Mouse (Mus musculus): ENCODE measurements around the gene Bcl2a1d.
"Not testable (repeated sequence)": the region's sequence is repeated elsewhere in the genome, so short reads cannot be mapped to it uniquely, and the experiment has no call there.

- not testable (repeated sequence) for TF ChIP-seq CTCF (IDR thresholded peaks at IDR 0.05; ENCODE audit: control insufficient read depth, insufficient read depth, insufficient read length); MAX (IDR thresholded peaks at IDR 0.05); USF1 (IDR thresholded peaks at IDR 0.05; ENCODE audit: low read depth); MYOG (IDR thresholded peaks at IDR 0.05; ENCODE audit: control insufficient read depth, extremely low read depth, insufficient read length); CEBPB (IDR thresholded peaks at IDR 0.05; ENCODE audit: low read depth); FOSL1 (IDR thresholded peaks at IDR 0.05; ENCODE audit: insufficient read depth, low read length, poor library complexity, severe bottlenecking)
Measured at GRCm38 (mm10) chr9:88733182-88733581, 1.5 kb upstream of the Bcl2a1d start.

All from C2C12 (cell line).